Mouse (Mus musculus): ENCODE data around the gene Cldn13. TPM values are rescaled to one million over a fixed set of nuclear protein-coding genes. Genes with fewer than 3 reads are reported as not detected.
A peak's percentile ranks its signal among the peaks of the same experiment; 100 is the strongest.

Gene Cldn13
- polyA plus RNA-seq, 1 experiment from 2014 or later, result 0.39 TPM

- no peak for TF ChIP-seq CTCF (IDR thresholded peaks at IDR 0.05; ENCODE audit: low read depth)
- Histone ChIP-seq H3K4me3 (ENCODE audit: low read depth, low read length) (no peak overlapping the region), H3K4me1 (ENCODE audit: insufficient read depth) (no peaks in the 10 kb centered on the region), H3K36me3 (ENCODE audit: insufficient read depth) (no peaks in the 10 kb centered on the region), H3K4me2 (no peak overlapping the region), H3K27me3 (ENCODE audit: insufficient read depth, low read length) (no peaks in the 10 kb centered on the region), H3K9me3 (ENCODE audit: low read depth, low read length) (no peaks in the 10 kb centered on the region), H3K27ac (ENCODE audit: low read depth) (no peak overlapping the region), H3K9ac (no peak overlapping the region)
- ATAC-seq (ENCODE audit: insufficient read depth) (no peak; the same call in 1 of the 2 replicates), DNase-seq (peak; percentile 73)
- 45% methylated on average over 6 of the region's 6 CpGs for WGBS
These were observed 7.8 kb upstream of the Cldn13 start for GRCm38 (mm10) chr5:134923141-134923540.

GRCm38 (mm10) chr5:134921106-134921505 lies 5.8 kb upstream of the Cldn13 start:
- WGBS, result 80% methylated on average over 8 of the region's 8 CpGs
- H3K9ac ChIP-seq, result no peak overlapping the region
- DNase-seq (no peak), ATAC-seq (ENCODE audit: insufficient read depth) (no peak)
- no peaks in the 10 kb centered on the region for H3K36me3 ChIP-seq (ENCODE audit: insufficient read depth)
- H3K9me3 ChIP-seq (ENCODE audit: low read depth, low read length), result no peaks in the 10 kb centered on the region
- no peak overlapping the region for H3K27ac ChIP-seq (ENCODE audit: low read depth)
- no peak overlapping the region for H3K4me3 ChIP-seq (ENCODE audit: low read depth, low read length)
- H3K27me3 ChIP-seq (ENCODE audit: insufficient read depth, low read length), result no peaks in the 10 kb centered on the region
- TF ChIP-seq CTCF (IDR thresholded peaks at IDR 0.05; ENCODE audit: low read depth), result no peak
- no peaks in the 10 kb centered on the region for H3K4me1 ChIP-seq (ENCODE audit: insufficient read depth)
- no peak overlapping the region for H3K4me2 ChIP-seq

GRCm38 (mm10) chr5:134920106-134920687 lies 4.9 kb upstream of the Cldn13 start:
- Histone ChIP-seq H3K4me1 (ENCODE audit: insufficient read depth) (no peaks in the 10 kb centered on the region), H3K36me3 (ENCODE audit: insufficient read depth) (no peaks in the 10 kb centered on the region), H3K4me3 (ENCODE audit: low read depth, low read length) (no peak overlapping the region), H3K9me3 (ENCODE audit: low read depth, low read length) (no peaks in the 10 kb centered on the region), H3K27me3 (ENCODE audit: insufficient read depth, low read length) (no peaks in the 10 kb centered on the region), H3K4me2 (no peak overlapping the region), H3K27ac (ENCODE audit: low read depth) (no peak overlapping the region), H3K9ac (no peak overlapping the region)
- WGBS, result 73% methylated on average over 6 of the region's 6 CpGs
- no peak for TF ChIP-seq CTCF (IDR thresholded peaks at IDR 0.05; ENCODE audit: low read depth)
- DNase-seq (no peak), ATAC-seq (ENCODE audit: insufficient read depth) (no peak)

GRCm38 (mm10) chr5:134919097-134919496 lies 3.8 kb upstream of the Cldn13 start:
- Histone ChIP-seq H3K4me1 (ENCODE audit: insufficient read depth) (no peaks in the 10 kb centered on the region), H3K9ac (no peak overlapping the region), H3K4me3 (ENCODE audit: low read depth, low read length) (no peak overlapping the region), H3K27ac (ENCODE audit: low read depth) (peak overlapping the region; percentile 46; the same call in 1 of the 2 replicates), H3K9me3 (ENCODE audit: low read depth, low read length) (no peaks in the 10 kb centered on the region), H3K36me3 (ENCODE audit: insufficient read depth) (no peaks in the 10 kb centered on the region), H3K27me3 (ENCODE audit: insufficient read depth, low read length) (no peaks in the 10 kb centered on the region), H3K4me2 (no peak overlapping the region)
- DNase-seq (no peak), ATAC-seq (ENCODE audit: insufficient read depth) (peak; percentile 55)
- no peak for TF ChIP-seq CTCF (IDR thresholded peaks at IDR 0.05; ENCODE audit: low read depth)
- WGBS, result 62% methylated on average over 3 of the region's 3 CpGs

- no peaks in the 10 kb centered on the region for H3K36me3 ChIP-seq (ENCODE audit: insufficient read depth)
- H3K27ac ChIP-seq (ENCODE audit: low read depth), result no peak overlapping the region
- H3K4me1 ChIP-seq (ENCODE audit: insufficient read depth), result no peaks in the 10 kb centered on the region
- no peak overlapping the region for H3K4me3 ChIP-seq (ENCODE audit: low read depth, low read length)
- H3K4me2 ChIP-seq, result no peak overlapping the region
- no peaks in the 10 kb centered on the region for H3K9me3 ChIP-seq (ENCODE audit: low read depth, low read length)
- 0 out of 2 replicates have a peak, but pooled peaks have one; percentile 25 for ATAC-seq (ENCODE audit: insufficient read depth)
- DNase-seq, result peak; percentile 76
- WGBS, result 46% methylated on average over 16 of the region's 16 CpGs
- H3K9ac ChIP-seq, result no peak overlapping the region
- H3K27me3 ChIP-seq (ENCODE audit: insufficient read depth, low read length), result no peaks in the 10 kb centered on the region
- TF ChIP-seq CTCF (IDR thresholded peaks at IDR 0.05; ENCODE audit: low read depth), result peak; percentile 74
These were observed 2.9 kb upstream of the Cldn13 start for GRCm38 (mm10) chr5:134918071-134918832.

GRCm38 (mm10) chr5:134914510-134914909 lies 816 bp downstream of the Cldn13 start:
- Histone ChIP-seq H3K4me1 (ENCODE audit: insufficient read depth) (no peaks in the 10 kb centered on the region), H3K36me3 (ENCODE audit: insufficient read depth) (no peaks in the 10 kb centered on the region), H3K4me2 (no peak overlapping the region), H3K4me3 (ENCODE audit: low read depth, low read length) (peak overlapping the region; percentile 24; the same call in 1 of the 2 replicates), H3K27me3 (ENCODE audit: insufficient read depth, low read length) (no peaks in the 10 kb centered on the region), H3K9me3 (ENCODE audit: low read depth, low read length) (no peaks in the 10 kb centered on the region), H3K9ac (no peak overlapping the region; the same call in 1 of the 2 replicates), H3K27ac (ENCODE audit: low read depth) (peak overlapping the region; percentile 5; the same call in 1 of the 2 replicates)
- ATAC-seq (ENCODE audit: insufficient read depth), result no peak
- TF ChIP-seq CTCF (IDR thresholded peaks at IDR 0.05; ENCODE audit: low read depth), result no peak
- no peak for DNase-seq
- WGBS, result 67% methylated on average over 8 of the region's 8 CpGs

- WGBS, result 74% methylated on average over 4 of the region's 4 CpGs
- Histone ChIP-seq H3K4me1 (ENCODE audit: insufficient read depth) (no peaks in the 10 kb centered on the region), H3K36me3 (ENCODE audit: insufficient read depth) (no peaks in the 10 kb centered on the region), H3K4me3 (ENCODE audit: low read depth, low read length) (peak overlapping the region; percentile 24; the same call in 1 of the 2 replicates), H3K9ac (no peak overlapping the region), H3K9me3 (ENCODE audit: low read depth, low read length) (no peaks in the 10 kb centered on the region), H3K4me2 (no peak overlapping the region), H3K27me3 (ENCODE audit: insufficient read depth, low read length) (no peaks in the 10 kb centered on the region), H3K27ac (ENCODE audit: low read depth) (no peak overlapping the region)
- DNase-seq (no peak), ATAC-seq (ENCODE audit: insufficient read depth) (no peak)
- no peak for TF ChIP-seq CTCF (IDR thresholded peaks at IDR 0.05; ENCODE audit: low read depth)
These were observed 1.6 kb downstream of the Cldn13 start for GRCm38 (mm10) chr5:134913753-134914152.

Measured in lung, embryonic 14.5 days (tissue).